ENCODE assay signal across 12 mouse cellular contexts in genomic region chr9:88329166-88329748, GRCm38 (mm10). TPM values are rescaled to one million over a fixed set of nuclear protein-coding genes. Genes with fewer than 3 reads are reported as not detected.
A peak's percentile ranks its signal among the peaks of the same experiment; 100 is the strongest.
DNase-seq lines count a peak whose midpoint lies in the region; ATAC-seq and TF ChIP-seq lines count a peak whose summit lies in the region.
"Had no signal": no experiment of that assay in that cellular context is flagged by ENCODE, and none has a peak within 500 bp of the region (broad histone marks: within the 10 kb centered on the region; RNA-seq: fewer than 3 reads in every experiment).

No protein-coding gene starts in this region.

- DNase-seq in forebrain, postnatal 0 days, result no peak
- peak; percentile 5 to 14 for DNase-seq in spleen, adult 2 months (ENCODE audit: low read depth in 1 of 2, low spot score in 2 of 2)
- DNase-seq in spleen, postnatal 14 days (ENCODE audit: low spot score in 2 of 2), result no peak
- no peak for DNase-seq in liver, embryonic 14.5 days (ENCODE audit: low read depth in 3 of 3, low spot score in 3 of 3)
- DNase-seq in adrenal gland, postnatal 4 days (ENCODE audit: low spot score in 2 of 2), result no peak
- DNase-seq in layer of hippocampus, adult 8-10 months (ENCODE audit: low spot score in 2 of 2), result no peak
- DNase-seq: cerebellum, adult 11 months; gastrocnemius, postnatal 36 days had no signal

- H3K27ac ChIP-seq in forebrain, postnatal 0 days (ENCODE audit: low read depth, low read length), result no peak overlapping the region
- no peak overlapping the region for H3K27ac ChIP-seq in forebrain, embryonic 12.5 days
- H3K27ac ChIP-seq in spleen, adult 2 months (ENCODE audit: insufficient read depth, low read length), result peak overlapping the region; percentile 74
- H3K27ac ChIP-seq in liver, embryonic 14.5 days, result no peak overlapping the region
- H3K27ac ChIP-seq in olfactory bulb, adult 2 months (ENCODE audit: insufficient read depth, low read depth, low read length), result 0 out of 2 replicates have a peak overlapping the region, but pooled peaks have one; percentile 75
- H3K27ac ChIP-seq: embryonic facial prominence, embryonic 12.5 days; neural tube, embryonic 13.5 days had no signal

- no peaks in the 10 kb centered on the region for H3K9me3 ChIP-seq in forebrain, postnatal 0 days (ENCODE audit: low read length)
- no peaks in the 10 kb centered on the region for H3K9me3 ChIP-seq in forebrain, embryonic 12.5 days
- no peaks in the 10 kb centered on the region for H3K9me3 ChIP-seq in liver, embryonic 14.5 days (ENCODE audit: control insufficient read depth, low read length)
- H3K9me3 ChIP-seq: embryonic facial prominence, embryonic 12.5 days; neural tube, embryonic 13.5 days had no signal

- H3K4me2 ChIP-seq in forebrain, postnatal 0 days (ENCODE audit: low read depth), result peak overlapping the region; percentile 13; the same call in 1 of the 2 replicates
- H3K4me2 ChIP-seq in forebrain, embryonic 12.5 days, result no peak overlapping the region
- H3K4me2 ChIP-seq in liver, embryonic 14.5 days (ENCODE audit: low read depth), result peak overlapping the region; percentile 33
- H3K4me2 ChIP-seq: embryonic facial prominence, embryonic 12.5 days; neural tube, embryonic 13.5 days had no signal

- no peak for TF ChIP-seq EP300 in liver, embryonic 14.5 days (IDR thresholded peaks at IDR 0.05; ENCODE audit: low read depth)

- ATAC-seq in forebrain, postnatal 0 days, result no peak
- ATAC-seq in forebrain, embryonic 12.5 days (ENCODE audit: low FRiP score), result no peak
- no peak for ATAC-seq in liver, embryonic 14.5 days (ENCODE audit: insufficient read depth)

- no peak overlapping the region for H3K9ac ChIP-seq in forebrain, postnatal 0 days
- no peak overlapping the region for H3K9ac ChIP-seq in forebrain, embryonic 12.5 days
- no peak overlapping the region for H3K9ac ChIP-seq in liver, embryonic 14.5 days (replicated peaks)
- H3K9ac ChIP-seq: embryonic facial prominence, embryonic 12.5 days; neural tube, embryonic 13.5 days had no signal

- TF ChIP-seq POLR2A in spleen, adult 2 months (IDR thresholded peaks at IDR 0.05; ENCODE audit: low read depth, low read length), result no peak
- no peak for TF ChIP-seq POLR2A in olfactory bulb, adult 2 months (IDR thresholded peaks at IDR 0.05; ENCODE audit: insufficient read depth, low read depth, low read length)

- no peaks in the 10 kb centered on the region for H3K36me3 ChIP-seq in forebrain, postnatal 0 days (ENCODE audit: insufficient read depth)
- no peaks in the 10 kb centered on the region for H3K36me3 ChIP-seq in forebrain, embryonic 12.5 days (replicated peaks)
- no peaks in the 10 kb centered on the region for H3K36me3 ChIP-seq in spleen, adult 2 months (ENCODE audit: control insufficient read depth, insufficient read depth, low read length)
- no peaks in the 10 kb centered on the region for H3K36me3 ChIP-seq in liver, embryonic 14.5 days (replicated peaks; ENCODE audit: control insufficient read depth, insufficient read depth, low read depth)
- H3K36me3 ChIP-seq: embryonic facial prominence, embryonic 12.5 days; neural tube, embryonic 13.5 days had no signal

- no peak for TF ChIP-seq CTCF in forebrain, postnatal 0 days (IDR thresholded peaks at IDR 0.05; ENCODE audit: low read depth)
- TF ChIP-seq CTCF in spleen, adult 2 months (IDR thresholded peaks at IDR 0.05; ENCODE audit: extremely low read depth, insufficient read depth, insufficient read length, insufficient replicate concordance), result no peak
- TF ChIP-seq CTCF in liver, embryonic 14.5 days (IDR thresholded peaks at IDR 0.05; ENCODE audit: low read depth), result no peak
- no peak for TF ChIP-seq CTCF in olfactory bulb, adult 2 months (IDR thresholded peaks at IDR 0.05; ENCODE audit: insufficient read depth, low read depth, low read length)

- no peaks in the 10 kb centered on the region; the same call in 1 of the 2 replicates for H3K27me3 ChIP-seq in forebrain, postnatal 0 days (ENCODE audit: insufficient read depth, low read length)
- H3K27me3 ChIP-seq in forebrain, embryonic 12.5 days, result peaks cover 60% of the 10 kb centered on the region
- H3K27me3 ChIP-seq in spleen, adult 2 months (ENCODE audit: control insufficient read depth, insufficient read depth, low read length), result peaks cover 4% of the 10 kb centered on the region; the same call in 1 of the 2 replicates
- H3K27me3 ChIP-seq in liver, embryonic 14.5 days (ENCODE audit: control insufficient read depth, insufficient read depth, low read length), result peaks cover 14% of the 10 kb centered on the region

- H3K4me3 ChIP-seq in forebrain, postnatal 0 days (ENCODE audit: low read depth, low read length), result no peak overlapping the region
- no peak overlapping the region for H3K4me3 ChIP-seq in forebrain, embryonic 12.5 days (replicated peaks)
- peak overlapping the region; percentile 35 for H3K4me3 ChIP-seq in spleen, adult 2 months (ENCODE audit: extremely low read depth, insufficient read depth, insufficient read length)
- no peak overlapping the region for H3K4me3 ChIP-seq in liver, embryonic 14.5 days (ENCODE audit: insufficient read depth in 1 of 2, low read depth in 2 of 2, low read length in 2 of 2)
- H3K4me3 ChIP-seq in olfactory bulb, adult 2 months (ENCODE audit: insufficient read depth, low read depth, low read length), result peak overlapping the region; percentile 8
- H3K4me3 ChIP-seq: embryonic facial prominence, embryonic 12.5 days; neural tube, embryonic 13.5 days had no signal

- WGBS in forebrain, postnatal 0 days, result 37% methylated on average over 10 of the region's 10 CpGs
- whole genome bisulfite sequencing in forebrain, embryonic 12.5 days, result 44% methylated on average over 10 of the region's 10 CpGs
- 30% methylated on average over 10 of the region's 10 CpGs for WGBS in spleen, adult 2 months
- 25% methylated on average over 10 of the region's 10 CpGs for whole genome bisulfite sequencing in liver, embryonic 14.5 days (ENCODE audit: insufficient replicate concordance)
- 44% methylated on average over 10 of the region's 10 CpGs for WGBS in olfactory bulb, adult 2 months

- no peaks in the 10 kb centered on the region for H3K4me1 ChIP-seq in forebrain, postnatal 0 days (ENCODE audit: insufficient read depth)
- H3K4me1 ChIP-seq in forebrain, embryonic 12.5 days, result peaks cover 17% of the 10 kb centered on the region
- H3K4me1 ChIP-seq in spleen, adult 2 months (ENCODE audit: control insufficient read depth, insufficient read depth, insufficient read length), result peaks cover 2% of the 10 kb centered on the region; the same call in 1 of the 2 replicates
- no peaks in the 10 kb centered on the region for H3K4me1 ChIP-seq in liver, embryonic 14.5 days (replicated peaks; ENCODE audit: control insufficient read depth in 2 of 2, insufficient read depth in 2 of 2, low read length in 1 of 2)
- peaks cover 8% of the 10 kb centered on the region; the same call in 1 of the 2 replicates for H3K4me1 ChIP-seq in olfactory bulb, adult 2 months (ENCODE audit: control insufficient read depth, insufficient read depth, low read length)

RNA-seq across cellular contexts. Expression of gene Nt5e, which starts 2.3 kb away (rescaled TPM):
- total RNA-seq in forebrain, postnatal 0 days (2014; rRNA removed), result 3.8 and 5.3 TPM in 2 replicates
- polyA plus RNA-seq in forebrain, postnatal 0 days (2015; fragmentation: Nextera tagmentation; extraction: Ambion mirVana), result 1.4 and 1.5 TPM in 2 replicates
- polyA plus RNA-seq in forebrain, embryonic 12.5 days (2016; fragmentation: Nextera tagmentation; extraction: Ambion mirVana), result 0.60 and 0.78 TPM in 2 replicates
- 2.5 and 4.2 TPM in 2 replicates for polyA plus RNA-seq in spleen, adult 2 months (2012; rRNA removed)
- 3.6 and 4.9 TPM in 2 replicates for polyA plus RNA-seq in liver, embryonic 14.5 days (2012; rRNA removed)
- 8.2 and 8.7 TPM in 2 replicates for polyA plus RNA-seq in liver, embryonic 14.5 days (2014; fragmentation: Nextera tagmentation; extraction: Ambion mirVana)
- polyA plus RNA-seq in olfactory bulb, adult 2 months (2012; ENCODE audit: insufficient read depth, insufficient read length, low replicate concordance, missing spikeins), result not detected in 2 replicates
- 10 to 100 TPM; 24.2 to 28.3 TPM for total RNA-seq in adrenal gland, postnatal 4 days (2021)
- 1 to 10 TPM; 2.5 to 4.1 (median 3.3) TPM for total RNA-seq in layer of hippocampus, adult 8-10 months (2022)

Comparison
In these comparisons a context has a peak if more than half of its experiments do, and no peak if none do; other contexts are left out.
1. DNase-seq: peak in spleen, adult 2 months (2 of 2); none in forebrain, postnatal 0 days (single experiment), spleen, postnatal 14 days (0 of 2), liver, embryonic 14.5 days (0 of 3), adrenal gland, postnatal 4 days (0 of 2) and layer of hippocampus, adult 8-10 months (0 of 2).
2. H3K27ac ChIP-seq: peak in spleen, adult 2 months (single experiment) and olfactory bulb, adult 2 months (single experiment); none in forebrain, postnatal 0 days (single experiment), forebrain, embryonic 12.5 days (single experiment) and liver, embryonic 14.5 days (single experiment).
3. H3K4me3 ChIP-seq: peak in spleen, adult 2 months (single experiment) and olfactory bulb, adult 2 months (single experiment); none in forebrain, postnatal 0 days (single experiment), forebrain, embryonic 12.5 days (single experiment) and liver, embryonic 14.5 days (0 of 2).